Mouse (Mus musculus): Measurements from ENCODE around the gene Ttc24. TPM values are rescaled to one million over a fixed set of nuclear protein-coding genes. Genes with fewer than 3 reads are reported as not detected.

Gene Ttc24
- total RNA-seq, 1 experiment: not detected

GRCm38 (mm10) chr3:88023192-88024074 is 54.7 kb downstream of the Ttc24 start:
- DNase-seq (ENCODE audit: low read depth, low spot score): no peak
- peak overlapping the region; percentile 70 to 89 for H3K4me3 ChIP-seq (ENCODE audit: insufficient read depth in 1 of 2, low read depth in 1 of 2, low read length in 2 of 2, poor library complexity in 1 of 2, severe bottlenecking in 1 of 2)
- no peaks in the 10 kb centered on the region for H3K9me3 ChIP-seq (ENCODE audit: control insufficient read depth, insufficient read depth, low read depth, low read length)
- H3K4me1 ChIP-seq (ENCODE audit: control insufficient read depth in 2 of 2, insufficient read depth in 2 of 2, low read length in 2 of 2, poor library complexity in 1 of 2): no peaks in the 10 kb centered on the region
- no peaks in the 10 kb centered on the region for H3K36me3 ChIP-seq (ENCODE audit: control insufficient read depth, insufficient read depth, low read length, poor library complexity, severe bottlenecking)
- peak overlapping the region; percentile 15; the same call in 1 of the 2 replicates for H3K9ac ChIP-seq (ENCODE audit: insufficient read depth, low read depth, low read length, poor library complexity, severe bottlenecking)
- in situ Hi-C loops (cut with MboI; ENCODE audit: low sequenced_read_pairs in 2 of 2, unreplicated experiment in 2 of 2): loop anchor here in 1 of 2 experiments (5.0 kb wide), 1 partner anchor 49 kb away; no protein-coding TSS in a partner anchor
- TF ChIP-seq CHD2 (IDR thresholded peaks at IDR 0.05; ENCODE audit: low read depth, low read length) (no peak), ZC3H11A (IDR thresholded peaks at IDR 0.05; ENCODE audit: borderline replicate concordance, low read depth, low read length) (no peak), MAFK (IDR thresholded peaks at IDR 0.05; ENCODE audit: insufficient read depth, low read depth, low read length) (no peak), ZNF384 (IDR thresholded peaks at IDR 0.05; ENCODE audit: low read depth, low read length) (no peak), HCFC1 (IDR thresholded peaks at IDR 0.05; ENCODE audit: borderline replicate concordance, insufficient read depth, low read length) (no peak)
- no peak overlapping the region for H3K27ac ChIP-seq (ENCODE audit: insufficient read depth, low read depth, low read length, poor library complexity, severe bottlenecking)

- H3K4me3 ChIP-seq (ENCODE audit: insufficient read depth in 1 of 2, low read depth in 1 of 2, low read length in 2 of 2, poor library complexity in 1 of 2, severe bottlenecking in 1 of 2): peak overlapping the region; percentile 70 to 89
- no peaks in the 10 kb centered on the region for H3K36me3 ChIP-seq (ENCODE audit: control insufficient read depth, insufficient read depth, low read length, poor library complexity, severe bottlenecking)
- no peak overlapping the region for H3K27ac ChIP-seq (ENCODE audit: insufficient read depth, low read depth, low read length, poor library complexity, severe bottlenecking)
- no peak overlapping the region for H3K9ac ChIP-seq (ENCODE audit: insufficient read depth, low read depth, low read length, poor library complexity, severe bottlenecking)
- H3K9me3 ChIP-seq (ENCODE audit: control insufficient read depth, insufficient read depth, low read depth, low read length): no peaks in the 10 kb centered on the region
- DNase-seq (ENCODE audit: low read depth, low spot score): peak; percentile 92
- H3K4me1 ChIP-seq (ENCODE audit: control insufficient read depth in 2 of 2, insufficient read depth in 2 of 2, low read length in 2 of 2, poor library complexity in 1 of 2): no peaks in the 10 kb centered on the region
- TF ChIP-seq ZC3H11A (IDR thresholded peaks at IDR 0.05; ENCODE audit: borderline replicate concordance, low read depth, low read length) (no peak), HCFC1 (IDR thresholded peaks at IDR 0.05; ENCODE audit: borderline replicate concordance, insufficient read depth, low read length) (0 out of 2 replicates have a peak, but pooled peaks have one; percentile 20)
- in situ Hi-C loops (cut with MboI; ENCODE audit: low sequenced_read_pairs in 2 of 2, unreplicated experiment in 2 of 2): loop anchor here in 1 of 2 experiments (5.0 kb wide), 1 partner anchor 50 kb away; no protein-coding TSS in a partner anchor
Observed at GRCm38 (mm10) chr3:88022322-88023191, 55.5 kb downstream of the Ttc24 start.

Other genes starting within 250 kb of the Ttc24 start
- gene Sh2d2a, start 231.5 kb downstream of the Ttc24 start, total RNA-seq (2012; rRNA removed): 0.05 and 0.22 TPM in 2 replicates
- gene Prcc, start 192.7 kb downstream of the Ttc24 start, total RNA-seq (2012; rRNA removed): 40.2 and 53.8 TPM in 2 replicates
- gene Hdgf, start 172.0 kb downstream of the Ttc24 start, total RNA-seq (2012; rRNA removed): 296 and 312 TPM in 2 replicates
- gene Mrpl24, start 158.8 kb downstream of the Ttc24 start, total RNA-seq (2012; rRNA removed): 154 and 162 TPM in 2 replicates
- 33.6 and 40.1 TPM in 2 replicates for gene Isg20l2, start 148.0 kb downstream of the Ttc24 start, total RNA-seq (2012; rRNA removed)
- gene Rrnad1, start 147.6 kb downstream of the Ttc24 start, total RNA-seq (2012; rRNA removed): 22.0 and 25.5 TPM in 2 replicates
- gene Crabp2, start 129.6 kb downstream of the Ttc24 start, total RNA-seq (2012; rRNA removed): 9.4 and 19.7 TPM in 2 replicates
- 22.3 and 29.4 TPM in 2 replicates for gene Nes, start 107.2 kb downstream of the Ttc24 start, total RNA-seq (2012; rRNA removed)
- gene Bcan, start 78.1 kb downstream of the Ttc24 start, total RNA-seq (2012; rRNA removed): 1.4 and 2.6 TPM in 2 replicates
- gene Hapln2, start 50.7 kb downstream of the Ttc24 start, total RNA-seq (2012; rRNA removed): not detected in 2 replicates
- gene Gpatch4, start 35.2 kb downstream of the Ttc24 start, total RNA-seq (2012; rRNA removed): 33.5 and 37.9 TPM in 2 replicates
- gene Naxe, start 19.8 kb downstream of the Ttc24 start, total RNA-seq (2012; rRNA removed): 117 and 144 TPM in 2 replicates
- 60.3 and 81.2 TPM in 2 replicates for gene Iqgap3, start 3.7 kb upstream of the Ttc24 start, total RNA-seq (2012; rRNA removed)
- gene Mef2d, start 64.1 kb upstream of the Ttc24 start, total RNA-seq (2012; rRNA removed): 8.8 and 10.4 TPM in 2 replicates
- gene Rhbg, start 176.4 kb upstream of the Ttc24 start, total RNA-seq (2012; rRNA removed): 3.4 and 4.6 TPM in 2 replicates
- gene Gm38392, start 208.9 kb upstream of the Ttc24 start, total RNA-seq (2012; rRNA removed): 2.4 and 2.9 TPM in 2 replicates
- gene Tsacc, start 218.7 kb upstream of the Ttc24 start, total RNA-seq (2012; rRNA removed): 8.4 and 16.7 TPM in 2 replicates
- 793 and 920 TPM in 2 replicates for gene Cct3, start 218.8 kb upstream of the Ttc24 start, total RNA-seq (2012; rRNA removed)
- 147 and 226 TPM in 2 replicates for gene Glmp, start 246.7 kb upstream of the Ttc24 start, total RNA-seq (2012; rRNA removed)